Mouse (Mus musculus) lung, adult 2 months (tissue): ENCODE results near the gene Svs1.

Experiments used
- CTCF ChIP-seq: fragments of 200-500 bp; IDR thresholded peaks from 2 replicates; pipeline ENCODE4 v1.5.1; 2011; ENCODE audit warnings: mild to moderate bottlenecking, low read length, control low read depth; ENCODE audit not compliant: insufficient read depth
- POLR2A ChIP-seq: fragments of 200-500 bp; IDR thresholded peaks from 2 replicates; pipeline ENCODE4 v1.6.1; 2011; ENCODE audit warnings: low read depth, mild to moderate bottlenecking, control low read depth, low read length, borderline replicate concordance; ENCODE audit errors: extremely low read depth

GRCm38 (mm10) chr6:49026496-49026895 lies 39.8 kb downstream of the Svs1 start:
- TF ChIP-seq CTCF (no peak), POLR2A (no peak)
